Mouse (Mus musculus): ENCODE results near the gene Morf4l2.
"Not testable (repeated sequence)": the region's sequence is repeated elsewhere in the genome, so short reads cannot be mapped to it uniquely, and the experiment has no call there.

The Morf4l2 gene

DNA sequence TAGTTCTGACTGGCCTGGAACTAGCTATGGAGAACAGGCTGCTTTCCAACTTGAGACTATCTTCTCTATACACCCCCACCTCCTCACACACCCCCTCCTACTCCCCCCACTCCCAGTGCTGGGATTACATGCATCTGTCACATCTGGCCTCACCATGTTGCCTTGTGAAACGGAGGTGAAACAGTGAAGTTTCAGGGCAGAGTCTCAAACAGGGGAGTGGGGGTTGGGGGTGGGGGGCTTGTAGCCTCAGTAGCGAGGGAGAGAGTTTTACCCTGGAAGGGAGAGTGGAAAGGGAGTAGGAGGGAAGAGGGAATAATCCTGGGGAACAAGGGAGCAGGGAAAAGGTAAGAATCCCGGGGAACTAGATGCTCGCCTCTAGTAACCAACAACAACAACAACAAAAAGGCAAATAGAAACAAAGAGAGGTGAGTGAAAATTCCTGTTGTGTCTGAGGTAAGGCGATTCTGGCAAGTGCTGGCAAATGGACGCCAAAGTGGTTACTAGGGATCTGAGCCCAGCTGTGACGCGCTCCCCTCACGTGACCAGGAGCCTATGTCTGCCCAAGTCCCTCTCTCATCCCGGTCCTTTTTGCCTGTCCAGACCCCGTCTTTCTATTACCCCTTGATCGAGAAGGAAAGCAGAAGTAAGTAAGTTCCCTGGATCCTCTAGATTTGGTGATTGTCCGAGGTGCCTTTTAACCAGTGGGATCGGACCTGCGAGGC, 35.9 kb downstream of the Morf4l2 start, which contains the start of gene Tceal1:
TSS of gene Tceal1 (plus strand) at position 537 of the 722 bp plus-strand sequence.
- in situ Hi-C loops (cut with MseI, MboI), result no loop called here

- in situ Hi-C loops (cut with MseI, MboI), result no loop called here
These were observed 50.3 kb downstream of the Morf4l2 start for GRCm38 (mm10) chrX:136693196-136693595.

DNA sequence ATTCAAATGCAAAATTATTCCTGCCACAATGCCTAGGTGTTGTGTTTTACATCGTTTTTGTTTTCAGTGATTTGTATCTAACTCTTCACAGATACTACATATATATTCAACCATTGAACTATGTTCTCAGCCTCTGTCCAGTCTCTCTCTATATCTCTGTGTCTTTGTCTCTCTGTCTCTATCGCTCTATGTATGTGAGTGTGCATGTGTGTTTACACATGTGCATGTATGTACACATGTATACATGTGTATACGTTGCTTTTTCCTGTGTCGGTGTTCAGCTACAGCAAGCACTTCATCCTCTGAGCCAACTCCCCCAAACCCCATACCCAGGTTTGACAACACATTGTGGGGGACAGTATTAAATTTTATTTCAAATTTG, 51.2 kb downstream of the Morf4l2 start:
- in situ Hi-C loops (cut with MseI, MboI), result no loop called here

DNA sequence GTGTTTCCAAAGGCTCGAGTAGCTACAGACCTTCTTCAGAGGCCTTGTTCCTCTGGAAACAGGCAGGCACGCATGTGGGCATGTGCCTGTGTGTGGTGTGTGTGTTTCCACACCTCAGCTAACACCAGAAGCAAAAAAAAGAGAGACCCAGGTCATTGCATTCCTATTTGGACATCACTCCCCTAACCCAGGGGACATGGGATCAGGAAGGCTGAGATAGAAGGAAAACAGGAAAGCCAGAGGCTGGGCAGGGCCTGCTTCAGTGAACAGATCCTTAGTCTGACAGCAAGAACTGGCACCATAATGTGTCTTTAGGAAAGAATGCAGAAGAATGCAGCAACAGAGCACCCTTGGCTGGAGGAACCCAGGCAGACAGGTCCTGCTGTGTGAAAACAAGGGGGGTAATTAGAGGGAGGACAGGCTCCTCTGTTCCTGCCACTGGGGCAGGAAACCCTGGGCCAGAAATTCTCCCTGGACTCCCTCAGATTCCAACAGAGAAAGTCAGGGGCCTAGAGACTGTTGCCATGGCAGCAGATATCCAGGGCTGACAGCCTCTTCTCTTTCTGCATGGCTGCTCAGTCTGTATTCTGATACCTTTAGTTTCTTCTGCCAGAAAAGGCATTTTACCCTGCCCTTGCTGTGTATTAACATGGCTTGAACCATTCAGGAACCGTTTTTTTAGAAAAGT, 51.7 kb downstream of the Morf4l2 start:
- in situ Hi-C loops (cut with MseI, MboI), result not testable (repeated sequence)
